Mouse (Mus musculus): Measurements from ENCODE around the gene Ddah2. TPM values are rescaled to one million over a fixed set of nuclear protein-coding genes. Genes with fewer than 3 reads are reported as not detected.

The Ddah2 gene
- polyA plus RNA-seq, 1 experiment from 2014 or later, result 614 TPM

GRCm38 (mm10) chr17:35017706-35018030 lies 41.2 kb upstream of the Ddah2 start:
- ATAC-seq (ENCODE audit: low FRiP score), result no peak
- Histone ChIP-seq H3K4me1 (replicated peaks; ENCODE audit: control insufficient read depth, insufficient read depth, low read length) (peaks cover 4% of the 10 kb centered on the region; the same call in 1 of the 2 replicates), H3K27ac (ENCODE audit: low read depth, low read length) (no peak overlapping the region), H3K27me3 (ENCODE audit: control insufficient read depth, insufficient read depth, low read length) (no peaks in the 10 kb centered on the region), H3K4me2 (replicated peaks; ENCODE audit: low read depth, low read length) (no peak overlapping the region), H3K9me3 (ENCODE audit: control insufficient read depth, low read length) (no peaks in the 10 kb centered on the region), H3K9ac (ENCODE audit: low read depth, low read length) (no peak overlapping the region), H3K36me3 (ENCODE audit: control insufficient read depth, insufficient read depth, low read length) (peaks cover 16% of the 10 kb centered on the region; the same call in 1 of the 2 replicates), H3K4me3 (ENCODE audit: low read depth, low read length) (no peak overlapping the region)
- no peak for DNase-seq (ENCODE audit: low spot score)
- WGBS, result 76% methylated on average over 14 of the region's 14 CpGs

- Histone ChIP-seq H3K9ac (ENCODE audit: low read depth, low read length) (no peak overlapping the region), H3K4me3 (ENCODE audit: low read depth, low read length) (no peak overlapping the region), H3K4me2 (replicated peaks; ENCODE audit: low read depth, low read length) (no peak overlapping the region), H3K4me1 (replicated peaks; ENCODE audit: control insufficient read depth, insufficient read depth, low read length) (peaks cover 4% of the 10 kb centered on the region; the same call in 1 of the 2 replicates), H3K27me3 (ENCODE audit: control insufficient read depth, insufficient read depth, low read length) (no peaks in the 10 kb centered on the region), H3K9me3 (ENCODE audit: control insufficient read depth, low read length) (no peaks in the 10 kb centered on the region), H3K27ac (ENCODE audit: low read depth, low read length) (no peak overlapping the region), H3K36me3 (ENCODE audit: control insufficient read depth, insufficient read depth, low read length) (peaks cover 16% of the 10 kb centered on the region; the same call in 1 of the 2 replicates)
- DNase-seq (ENCODE audit: low spot score) (no peak), ATAC-seq (ENCODE audit: low FRiP score) (no peak)
- WGBS, result 87% methylated on average over 3 of the region's 3 CpGs
Measured at GRCm38 (mm10) chr17:35018171-35018570, 40.7 kb upstream of the Ddah2 start.

- H3K9ac ChIP-seq (ENCODE audit: low read depth, low read length), result no peak overlapping the region
- H3K4me2 ChIP-seq (replicated peaks; ENCODE audit: low read depth, low read length), result no peak overlapping the region
- peaks cover 8% of the 10 kb centered on the region; the same call in 1 of the 2 replicates for H3K36me3 ChIP-seq (ENCODE audit: control insufficient read depth, insufficient read depth, low read length)
- peaks cover 4% of the 10 kb centered on the region; the same call in 1 of the 2 replicates for H3K4me1 ChIP-seq (replicated peaks; ENCODE audit: control insufficient read depth, insufficient read depth, low read length)
- no peaks in the 10 kb centered on the region for H3K27me3 ChIP-seq (ENCODE audit: control insufficient read depth, insufficient read depth, low read length)
- no peak overlapping the region for H3K4me3 ChIP-seq (ENCODE audit: low read depth, low read length)
- H3K27ac ChIP-seq (ENCODE audit: low read depth, low read length), result no peak overlapping the region
- no peaks in the 10 kb centered on the region for H3K9me3 ChIP-seq (ENCODE audit: control insufficient read depth, low read length)
- WGBS, result 77% methylated on average over 11 of the region's 11 CpGs
- DNase-seq (ENCODE audit: low spot score) (no peak), ATAC-seq (ENCODE audit: low FRiP score) (no peak)
Measured at GRCm38 (mm10) chr17:35019894-35020293, 38.9 kb upstream of the Ddah2 start.

- 89% methylated on average over 8 of the region's 8 CpGs for WGBS
- H3K4me3 ChIP-seq (ENCODE audit: low read depth, low read length), result no peak overlapping the region
Measured at GRCm38 (mm10) chr17:35020551-35020950, 38.3 kb upstream of the Ddah2 start.

GRCm38 (mm10) chr17:35021163-35021808 lies 37.5 kb upstream of the Ddah2 start:
- no peaks in the 10 kb centered on the region for H3K27me3 ChIP-seq (ENCODE audit: control insufficient read depth, insufficient read depth, low read length)
- no peak overlapping the region for H3K4me3 ChIP-seq (ENCODE audit: low read depth, low read length)
- DNase-seq (ENCODE audit: low spot score) (peak; percentile 96), ATAC-seq (ENCODE audit: low FRiP score) (peak; percentile 83)
- no peak overlapping the region for H3K27ac ChIP-seq (ENCODE audit: low read depth, low read length)
- 0 out of 2 replicates have a peak, but pooled peaks cover under 1% of the 10 kb centered on the region for H3K36me3 ChIP-seq (ENCODE audit: control insufficient read depth, insufficient read depth, low read length)
- H3K4me2 ChIP-seq (replicated peaks; ENCODE audit: low read depth, low read length), result 0 out of 2 replicates have a peak overlapping the region, but pooled peaks have one; percentile 24
- peak overlapping the region; percentile 40; the same call in 1 of the 2 replicates for H3K9ac ChIP-seq (ENCODE audit: low read depth, low read length)
- 5% methylated on average over 17 of the region's 17 CpGs for WGBS
- H3K4me1 ChIP-seq (replicated peaks; ENCODE audit: control insufficient read depth, insufficient read depth, low read length), result peaks cover 4% of the 10 kb centered on the region
- H3K9me3 ChIP-seq (ENCODE audit: control insufficient read depth, low read length), result no peaks in the 10 kb centered on the region

More at GRCm38 (mm10) chr17:35020551-35020950, 38.3 kb upstream of the Ddah2 start:
- no peaks in the 10 kb centered on the region for H3K9me3 ChIP-seq (ENCODE audit: control insufficient read depth, low read length)
- DNase-seq (ENCODE audit: low spot score) (no peak), ATAC-seq (ENCODE audit: low FRiP score) (no peak)
- no peak overlapping the region for H3K27ac ChIP-seq (ENCODE audit: low read depth, low read length)
- H3K4me2 ChIP-seq (replicated peaks; ENCODE audit: low read depth, low read length), result no peak overlapping the region
- H3K36me3 ChIP-seq (ENCODE audit: control insufficient read depth, insufficient read depth, low read length), result 0 out of 2 replicates have a peak, but pooled peaks cover 5% of the 10 kb centered on the region
- H3K27me3 ChIP-seq (ENCODE audit: control insufficient read depth, insufficient read depth, low read length), result no peaks in the 10 kb centered on the region
- no peak overlapping the region for H3K9ac ChIP-seq (ENCODE audit: low read depth, low read length)
- peaks cover 4% of the 10 kb centered on the region; the same call in 1 of the 2 replicates for H3K4me1 ChIP-seq (replicated peaks; ENCODE audit: control insufficient read depth, insufficient read depth, low read length)

GRCm38 (mm10) chr17:35021842-35022477 lies 36.9 kb upstream of the Ddah2 start:
- Histone ChIP-seq H3K4me1 (replicated peaks; ENCODE audit: control insufficient read depth, insufficient read depth, low read length) (peaks cover 4% of the 10 kb centered on the region), H3K36me3 (ENCODE audit: control insufficient read depth, insufficient read depth, low read length) (no peaks in the 10 kb centered on the region), H3K4me2 (replicated peaks; ENCODE audit: low read depth, low read length) (no peak overlapping the region), H3K9me3 (ENCODE audit: control insufficient read depth, low read length) (no peaks in the 10 kb centered on the region), H3K9ac (ENCODE audit: low read depth, low read length) (peak overlapping the region; percentile 40; the same call in 1 of the 2 replicates), H3K4me3 (ENCODE audit: low read depth, low read length) (no peak overlapping the region), H3K27ac (ENCODE audit: low read depth, low read length) (no peak overlapping the region), H3K27me3 (ENCODE audit: control insufficient read depth, insufficient read depth, low read length) (no peaks in the 10 kb centered on the region)
- DNase-seq (ENCODE audit: low spot score) (peak; percentile 21), ATAC-seq (ENCODE audit: low FRiP score) (no peak)
- WGBS, result 66% methylated on average over 6 of the region's 6 CpGs

GRCm38 (mm10) chr17:35022541-35023060 lies 36.2 kb upstream of the Ddah2 start:
- no peaks in the 10 kb centered on the region for H3K9me3 ChIP-seq (ENCODE audit: control insufficient read depth, low read length)
- ATAC-seq (ENCODE audit: low FRiP score) (no peak), DNase-seq (ENCODE audit: low spot score) (no peak)
- H3K9ac ChIP-seq (ENCODE audit: low read depth, low read length), result no peak overlapping the region
- H3K4me1 ChIP-seq (replicated peaks; ENCODE audit: control insufficient read depth, insufficient read depth, low read length), result peaks cover 6% of the 10 kb centered on the region
- 93% methylated on average over 8 of the region's 8 CpGs for WGBS
- no peaks in the 10 kb centered on the region for H3K36me3 ChIP-seq (ENCODE audit: control insufficient read depth, insufficient read depth, low read length)
- no peak overlapping the region for H3K27ac ChIP-seq (ENCODE audit: low read depth, low read length)
- H3K27me3 ChIP-seq (ENCODE audit: control insufficient read depth, insufficient read depth, low read length), result no peaks in the 10 kb centered on the region
- no peak overlapping the region for H3K4me2 ChIP-seq (replicated peaks; ENCODE audit: low read depth, low read length)
- H3K4me3 ChIP-seq (ENCODE audit: low read depth, low read length), result no peak overlapping the region

- H3K9me3 ChIP-seq (ENCODE audit: control insufficient read depth, low read length), result no peaks in the 10 kb centered on the region
- WGBS, result 85% methylated on average over 5 of the region's 5 CpGs
- H3K27me3 ChIP-seq (ENCODE audit: control insufficient read depth, insufficient read depth, low read length), result no peaks in the 10 kb centered on the region
- no peak overlapping the region for H3K27ac ChIP-seq (ENCODE audit: low read depth, low read length)
- no peak overlapping the region for H3K4me3 ChIP-seq (ENCODE audit: low read depth, low read length)
- H3K36me3 ChIP-seq (ENCODE audit: control insufficient read depth, insufficient read depth, low read length), result no peaks in the 10 kb centered on the region
- H3K4me1 ChIP-seq (replicated peaks; ENCODE audit: control insufficient read depth, insufficient read depth, low read length), result peaks cover 6% of the 10 kb centered on the region
- DNase-seq (ENCODE audit: low spot score), result no peak
- H3K9ac ChIP-seq (ENCODE audit: low read depth, low read length), result no peak overlapping the region
- no peak overlapping the region for H3K4me2 ChIP-seq (replicated peaks; ENCODE audit: low read depth, low read length)
- no peak for ATAC-seq (ENCODE audit: low FRiP score)
Measured at GRCm38 (mm10) chr17:35023221-35023620, 35.6 kb upstream of the Ddah2 start.

Data from hindbrain, embryonic 11.5 days (tissue).